Mouse (Mus musculus) megakaryocyte, embryonic 14.5 days (primary cell): ENCODE results near the gene Atp8a2. TPM values are rescaled to one million over a fixed set of nuclear protein-coding genes. Genes with fewer than 3 reads are reported as not detected.
"Not testable (repeated sequence)": the region's sequence is repeated elsewhere in the genome, so short reads cannot be mapped to it uniquely, and the experiment has no call there.

Experiments used
- H3K27me3 ChIP-seq: replicated peaks from 2 replicates; pipeline ENCODE3; 2012; ENCODE audit warnings: inconsistent platforms
- H3K36me3 ChIP-seq: replicated peaks from 2 replicates; pipeline ENCODE3; 2012; ENCODE audit warnings: low read length, inconsistent platforms, mixed read lengths
- H3K4me1 ChIP-seq: 2 replicates; pipeline ENCODE4 v1.6.1; 2012; ENCODE audit warnings: inconsistent platforms
- H3K4me3 ChIP-seq: replicated peaks from 2 replicates; pipeline ENCODE3; 2012; ENCODE audit warnings: moderate library complexity, mild to moderate bottlenecking, inconsistent platforms
- H3K9me3 ChIP-seq: 2 replicates; pipeline ENCODE4 v1.6.1; 2012; ENCODE audit warnings: inconsistent platforms
- FLI1 ChIP-seq: IDR thresholded peaks from 2 replicates; pipeline ENCODE4 v1.6.1; 2012; ENCODE audit warnings: low read length, inconsistent platforms, mixed read lengths
- GATA1 ChIP-seq: IDR thresholded peaks from 3 replicates; pipeline ENCODE4 v1.6.1; 2012; ENCODE audit warnings: mixed read lengths, low read length, inconsistent platforms, borderline replicate concordance
- polyA plus RNA-seq: library from polyadenylated mRNA; stranded (reverse); fragments of >175 nt; gene quantifications from 2 replicates; pipeline ENCODE4 v1.2.3, GENCODE M21; 2012; ENCODE audit warnings: low replicate concordance; ENCODE audit not compliant: insufficient read depth

Atp8a2 gene
- polyA plus RNA-seq, 1 experiment: 0.02 TPM

DNA sequence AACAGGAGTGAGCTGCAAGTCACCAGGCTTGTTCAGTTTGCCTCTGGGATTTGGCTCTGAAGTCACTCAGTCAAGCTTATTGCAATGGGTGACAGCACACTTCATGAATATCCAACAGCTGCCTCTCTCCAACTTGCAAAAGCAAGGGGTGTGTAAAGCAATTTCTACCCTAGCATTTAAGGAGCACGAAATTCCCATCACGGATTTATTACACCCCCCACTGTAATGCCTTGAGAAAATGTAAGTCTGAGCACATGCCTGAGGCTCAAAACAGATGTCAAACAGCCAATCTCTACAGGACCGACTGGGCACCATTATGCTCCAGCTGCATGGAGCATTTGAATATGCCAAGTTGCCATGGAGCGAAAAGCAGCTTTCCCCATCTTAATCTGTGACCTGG is 334.6 kb downstream of the Atp8a2 start:
- Histone ChIP-seq H3K9me3 (peaks cover 36% of the 10 kb centered on the region), H3K27me3 (no peaks in the 10 kb centered on the region)
- TF ChIP-seq GATA1: no peak
- TF ChIP-seq FLI1: no peak

DNA sequence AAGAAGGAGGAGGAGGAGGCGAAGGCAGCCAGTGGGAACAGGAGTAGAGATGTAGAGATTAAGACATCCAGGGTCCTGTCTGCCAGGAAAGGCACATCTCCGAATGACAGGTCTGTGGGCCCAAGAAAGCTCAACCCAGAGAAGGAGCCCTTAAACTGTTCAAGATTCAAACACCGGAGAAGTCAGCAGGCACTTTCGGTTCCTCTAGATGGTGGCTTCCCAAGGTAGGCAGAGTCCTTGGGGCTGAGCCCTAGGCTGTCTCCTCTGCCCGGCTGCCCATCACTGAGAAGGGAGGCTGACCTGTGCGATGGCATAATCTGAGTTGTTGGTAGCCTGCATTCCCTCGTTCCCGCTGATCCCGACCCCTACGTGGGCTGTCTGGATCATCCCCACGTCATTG is 337.1 kb downstream of the Atp8a2 start:
- no peak for TF ChIP-seq GATA1
- no peak for TF ChIP-seq FLI1
- Histone ChIP-seq H3K4me1 (no peaks in the 10 kb centered on the region), H3K27me3 (no peaks in the 10 kb centered on the region), H3K4me3 (no peak overlapping the region), H3K36me3 (no peaks in the 10 kb centered on the region), H3K9me3 (peaks cover 38% of the 10 kb centered on the region)

More for the DNA sequence above, 334.6 kb downstream of the Atp8a2 start:
- Histone ChIP-seq H3K36me3 (no peaks in the 10 kb centered on the region), H3K4me3 (no peak overlapping the region), H3K4me1 (no peaks in the 10 kb centered on the region)

DNA sequence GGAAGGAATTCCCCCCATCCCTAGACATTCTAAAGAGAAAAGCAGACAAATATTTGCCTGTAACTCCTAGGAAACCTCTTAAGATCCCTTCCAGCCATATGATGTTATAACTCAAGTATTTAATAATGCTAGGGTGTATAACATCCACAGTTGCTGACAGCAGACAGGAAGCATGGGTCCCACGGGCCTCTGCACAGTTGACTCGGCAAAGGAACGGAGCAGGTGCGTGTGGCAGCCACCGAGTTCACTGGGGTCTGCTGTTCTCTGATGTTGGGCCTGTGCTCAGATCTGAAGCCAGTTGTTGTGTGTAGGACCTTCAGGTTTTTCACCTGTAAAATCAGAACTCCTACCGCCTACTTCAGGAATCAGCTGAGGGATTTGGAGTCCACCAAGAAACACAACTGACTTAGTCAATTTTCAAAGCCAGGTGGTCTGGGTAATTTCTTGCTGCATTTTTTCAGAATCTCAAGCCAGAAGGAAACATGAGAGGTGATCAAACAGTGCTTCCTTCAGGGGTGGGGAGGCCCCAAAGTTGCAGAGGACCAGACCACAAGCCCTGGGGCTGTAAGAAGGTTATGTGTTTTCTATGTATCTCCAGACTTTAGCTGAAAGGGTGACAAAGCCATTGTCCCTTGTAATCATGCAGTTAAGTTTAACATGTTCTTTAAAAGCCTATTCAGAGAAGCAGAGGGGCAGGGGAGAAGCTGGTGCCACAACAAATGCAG is 338.3 kb downstream of the Atp8a2 start:
- Histone ChIP-seq H3K27me3 (no peaks in the 10 kb centered on the region), H3K9me3 (peaks cover 32% of the 10 kb centered on the region), H3K4me3 (no peak overlapping the region), H3K36me3 (no peaks in the 10 kb centered on the region), H3K4me1 (no peaks in the 10 kb centered on the region)
- TF ChIP-seq FLI1 (no peak), GATA1 (no peak)

DNA sequence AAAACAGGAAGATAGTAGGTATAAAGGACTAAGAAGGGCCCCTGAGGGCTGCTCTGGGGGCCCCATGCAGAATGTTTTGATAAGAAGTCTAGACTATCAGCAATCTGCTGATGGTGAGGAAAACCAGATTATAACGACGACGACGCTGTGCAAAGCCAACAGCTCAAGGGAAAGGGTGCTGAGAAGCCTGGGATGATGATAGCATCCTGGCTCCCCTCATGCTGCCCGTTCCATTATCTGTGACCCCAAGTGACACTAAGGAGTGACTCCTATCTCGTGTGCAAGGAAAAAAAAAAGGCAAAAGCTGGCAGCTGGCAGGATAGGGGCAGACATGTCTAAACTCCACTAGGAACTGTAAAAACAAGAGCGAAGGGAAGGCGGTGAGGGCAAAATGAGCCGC is 343.8 kb downstream of the Atp8a2 start:
- TF ChIP-seq GATA1 (no peak), FLI1 (no peak)
- Histone ChIP-seq H3K4me3 (no peak overlapping the region), H3K4me1 (no peaks in the 10 kb centered on the region), H3K27me3 (no peaks in the 10 kb centered on the region), H3K9me3 (peaks cover 18% of the 10 kb centered on the region), H3K36me3 (no peaks in the 10 kb centered on the region)

DNA sequence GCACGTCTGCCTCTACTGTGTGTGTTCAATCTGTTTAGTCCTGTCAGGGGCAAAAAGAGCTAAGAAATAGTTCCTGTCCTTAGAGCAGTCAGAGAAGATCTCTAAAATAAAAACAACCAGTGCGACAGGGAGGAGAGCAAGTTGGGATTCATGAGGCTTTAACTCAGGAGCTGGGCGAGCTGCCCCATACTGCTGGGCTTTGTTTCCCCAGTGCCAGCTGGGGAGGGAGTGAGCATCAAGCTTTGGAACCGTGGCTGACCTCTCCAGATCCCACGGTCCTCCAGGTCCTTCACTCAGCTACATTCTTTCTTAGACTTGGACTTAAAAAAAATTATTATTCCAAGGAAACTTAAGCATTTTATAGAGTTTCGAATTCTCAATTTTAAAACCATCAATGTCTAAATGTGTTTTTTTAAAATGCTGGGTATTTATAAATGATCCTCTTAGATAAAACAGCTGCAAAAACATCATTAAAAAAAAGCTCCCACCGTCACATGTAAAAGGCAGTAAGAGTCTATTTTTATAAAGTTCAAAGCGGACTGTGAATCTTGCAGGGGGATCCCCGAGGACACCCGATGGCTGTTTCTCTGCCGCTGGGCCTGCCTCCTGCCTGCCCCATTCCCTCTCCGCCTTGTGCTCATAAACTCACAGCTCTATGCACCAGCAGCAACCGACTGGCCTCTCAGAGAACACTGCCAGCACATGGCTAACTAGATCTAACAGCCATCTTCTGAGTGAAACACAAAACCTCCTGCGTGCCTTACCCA is 350.2 kb downstream of the Atp8a2 start:
- Histone ChIP-seq H3K36me3 (no peaks in the 10 kb centered on the region), H3K9me3 (no peaks in the 10 kb centered on the region), H3K27me3 (no peaks in the 10 kb centered on the region), H3K4me1 (no peaks in the 10 kb centered on the region), H3K4me3 (no peak overlapping the region)
- TF ChIP-seq FLI1: no peak
- TF ChIP-seq GATA1: no peak

DNA sequence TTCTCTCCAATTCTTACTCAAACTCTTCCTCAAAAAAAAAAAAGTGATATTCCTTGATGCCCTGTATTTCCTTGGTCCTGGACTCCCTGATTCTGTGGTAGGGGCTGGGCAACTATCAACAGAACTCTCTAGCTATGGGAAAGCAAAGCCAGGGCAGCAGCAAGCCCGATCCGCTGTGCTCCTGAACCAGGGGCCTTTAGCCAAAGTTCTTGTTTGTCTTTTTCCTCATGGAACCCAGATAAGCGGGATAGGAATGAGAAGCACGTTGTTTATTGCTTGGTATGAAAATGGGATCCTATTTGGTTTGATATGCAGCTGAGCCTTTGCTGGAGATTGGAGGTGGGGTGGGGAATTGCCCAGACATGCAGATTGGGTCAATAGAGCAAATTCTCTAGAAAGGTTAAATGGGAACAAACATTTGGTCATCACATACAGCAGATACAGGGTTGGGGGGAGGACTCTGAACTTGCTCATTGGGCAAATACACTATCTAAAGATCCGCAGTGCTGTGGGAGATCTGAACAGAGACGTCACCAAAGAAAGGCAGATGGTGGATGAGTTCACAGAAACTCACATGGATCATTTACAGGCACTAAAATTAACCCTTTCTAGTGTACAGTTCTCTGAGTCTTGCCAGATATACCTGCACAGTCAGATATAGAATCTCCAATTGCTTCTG is 353.6 kb downstream of the Atp8a2 start:
- Histone ChIP-seq H3K36me3 (no peaks in the 10 kb centered on the region), H3K9me3 (no peaks in the 10 kb centered on the region), H3K4me3 (no peak overlapping the region), H3K27me3 (no peaks in the 10 kb centered on the region), H3K4me1 (no peaks in the 10 kb centered on the region)
- TF ChIP-seq FLI1 (no peak), GATA1 (no peak)

DNA sequence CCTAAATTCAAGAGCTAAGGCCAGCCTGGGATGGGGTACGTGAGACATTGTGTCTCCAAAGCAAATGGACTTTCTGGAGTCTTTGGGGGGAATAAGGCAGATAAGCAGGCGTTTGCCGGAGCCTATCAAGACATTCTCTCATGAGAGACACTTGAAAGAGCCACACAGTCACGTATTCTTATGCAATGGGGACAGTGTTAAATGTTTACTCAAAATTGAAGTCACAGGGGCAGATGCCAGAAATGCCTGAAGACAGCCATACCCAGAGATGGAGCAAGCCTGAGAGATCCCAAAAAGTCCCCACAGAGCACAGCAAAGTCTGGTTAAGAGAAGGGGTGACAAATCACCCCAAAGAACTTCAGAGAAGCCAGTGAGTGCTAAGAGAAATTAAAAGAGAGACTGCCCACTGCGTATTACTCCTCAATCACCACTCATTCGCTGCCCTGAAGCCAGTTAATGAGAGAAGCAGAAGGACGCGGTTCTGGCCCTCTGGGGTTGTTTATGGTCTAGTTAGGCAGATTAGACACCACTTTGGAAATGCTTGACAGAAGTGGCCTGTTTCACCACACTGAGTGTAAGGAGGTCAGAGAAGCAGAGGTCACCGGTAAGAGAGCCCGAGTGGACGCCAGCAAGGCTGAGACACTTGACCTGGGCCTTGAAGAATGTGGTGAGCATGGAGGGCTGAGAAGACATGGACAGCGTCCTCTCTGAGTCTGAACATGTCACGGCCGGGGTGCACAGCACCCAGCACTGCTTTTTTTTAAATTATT is 356.8 kb downstream of the Atp8a2 start:
- TF ChIP-seq GATA1: no peak
- no peak for TF ChIP-seq FLI1
- no peaks in the 10 kb centered on the region for H3K36me3 ChIP-seq
- H3K4me1 ChIP-seq: no peaks in the 10 kb centered on the region
- H3K4me3 ChIP-seq: no peak overlapping the region
- no peaks in the 10 kb centered on the region for H3K27me3 ChIP-seq
- H3K9me3 ChIP-seq: no peaks in the 10 kb centered on the region

DNA sequence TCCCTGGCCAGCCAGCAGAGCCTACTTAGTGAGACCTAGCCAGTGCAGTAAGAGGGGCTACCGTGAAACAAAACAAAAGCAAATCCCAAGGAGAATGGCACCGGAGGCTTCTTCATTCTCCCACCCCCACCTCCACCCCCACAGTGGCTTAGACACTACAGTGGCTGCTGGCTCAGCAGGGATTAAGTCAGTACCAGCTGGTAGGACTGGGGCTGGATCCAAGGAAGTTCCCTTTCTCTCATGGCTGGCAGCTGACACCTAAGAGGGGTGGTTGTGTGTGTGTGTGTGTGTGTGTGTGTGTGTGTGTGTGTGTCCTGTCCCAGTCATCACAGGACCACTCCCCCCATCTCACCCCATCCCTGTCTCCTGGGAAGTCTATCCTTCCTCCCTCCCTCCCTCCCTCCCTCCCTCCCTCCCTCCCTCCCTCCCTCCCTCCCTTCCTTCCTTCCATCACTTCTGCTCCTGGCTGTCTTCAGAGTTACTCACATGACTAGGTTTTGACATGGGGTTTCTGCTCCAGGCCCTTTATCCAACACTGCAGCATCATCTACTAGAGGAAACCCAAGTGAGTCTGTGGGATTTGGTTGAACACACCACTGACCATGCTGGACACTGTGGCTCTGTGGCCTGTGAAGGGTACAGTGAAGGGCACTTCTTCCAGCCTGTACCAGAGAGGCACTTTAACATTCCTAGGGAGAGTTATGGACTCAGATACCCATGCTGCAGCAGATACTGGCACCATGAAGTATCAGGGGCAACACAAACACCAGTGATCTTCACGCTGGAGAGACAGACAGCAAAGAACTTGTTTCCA is 358.3 kb downstream of the Atp8a2 start:
- not testable (repeated sequence) for H3K9me3 ChIP-seq, H3K27me3 ChIP-seq, H3K4me3 ChIP-seq, H3K36me3 ChIP-seq, H3K4me1 ChIP-seq

DNA sequence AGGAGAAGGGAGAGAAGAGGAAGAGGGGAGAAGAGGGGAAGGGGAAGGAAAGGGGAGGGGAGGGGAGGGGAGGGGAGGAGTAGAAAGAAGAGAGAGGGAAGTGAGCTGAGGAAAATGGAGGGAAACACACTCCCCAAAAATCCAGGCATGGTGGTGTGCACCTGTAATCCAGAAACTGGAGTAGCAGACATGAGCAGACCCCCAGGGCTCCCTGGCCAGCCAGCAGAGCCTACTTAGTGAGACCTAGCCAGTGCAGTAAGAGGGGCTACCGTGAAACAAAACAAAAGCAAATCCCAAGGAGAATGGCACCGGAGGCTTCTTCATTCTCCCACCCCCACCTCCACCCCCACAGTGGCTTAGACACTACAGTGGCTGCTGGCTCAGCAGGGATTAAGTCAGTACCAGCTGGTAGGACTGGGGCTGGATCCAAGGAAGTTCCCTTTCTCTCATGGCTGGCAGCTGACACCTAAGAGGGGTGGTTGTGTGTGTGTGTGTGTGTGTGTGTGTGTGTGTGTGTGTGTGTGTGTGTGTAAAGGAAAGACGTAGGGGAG is 359.2 kb downstream of the Atp8a2 start:
- H3K4me1 ChIP-seq, H3K4me3 ChIP-seq, H3K36me3 ChIP-seq, H3K27me3 ChIP-seq, H3K9me3 ChIP-seq: not testable (repeated sequence)
